8 mouse cellular contexts compared by ENCODE assay signal in the genomic region with DNA sequence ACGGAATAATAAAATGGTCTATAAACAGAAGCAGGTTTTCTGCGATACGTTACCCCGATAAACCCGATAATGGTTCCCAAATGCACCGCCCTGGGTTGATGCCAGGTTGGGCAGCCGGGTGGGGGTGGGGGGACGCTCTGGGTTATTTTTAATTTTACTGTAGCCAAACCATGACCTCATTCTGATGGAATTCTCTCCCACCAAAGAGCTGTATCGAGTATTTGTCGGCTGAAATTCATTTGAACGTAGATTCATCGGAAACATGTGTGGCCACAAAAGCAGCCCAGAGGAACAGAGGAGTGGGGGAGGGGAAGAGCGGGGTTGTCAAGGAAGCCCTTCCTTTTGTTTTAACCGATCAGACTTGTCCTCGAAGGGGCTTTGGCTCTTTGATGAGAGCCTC.
A peak's percentile ranks its signal among the peaks of the same experiment; 100 is the strongest.
DNase-seq lines count a peak whose midpoint lies in the region; TF ChIP-seq lines count a peak whose summit lies in the region.

No protein-coding gene starts in this region.

- no peaks in the 10 kb centered on the region for H3K27me3 ChIP-seq in heart, embryonic 10.5 days (ENCODE audit: insufficient read depth, poor library complexity, severe bottlenecking)

- no peaks in the 10 kb centered on the region for H3K9me3 ChIP-seq in heart, embryonic 10.5 days

- TF ChIP-seq CTCF in olfactory bulb, adult 2 months (IDR thresholded peaks at IDR 0.05; ENCODE audit: insufficient read depth, low read depth, low read length), result no peak

- 50% methylated on average over 15 of the region's 15 CpGs for WGBS in heart, embryonic 10.5 days
- 26% methylated on average over 15 of the region's 15 CpGs for WGBS in olfactory bulb, adult 2 months

- H3K4me3 ChIP-seq in heart, embryonic 10.5 days, result peak overlapping the region; percentile 8; the same call in 1 of the 2 replicates
- H3K4me3 ChIP-seq in olfactory bulb, adult 2 months (ENCODE audit: insufficient read depth, low read depth, low read length), result peak overlapping the region; percentile 10; the same call in 1 of the 2 replicates

- H3K4me1 ChIP-seq in heart, embryonic 10.5 days, result peaks cover 13% of the 10 kb centered on the region; the same call in 1 of the 2 replicates
- H3K4me1 ChIP-seq in olfactory bulb, adult 2 months (ENCODE audit: control insufficient read depth, insufficient read depth, low read length), result 0 out of 2 replicates have a peak, but pooled peaks cover 4% of the 10 kb centered on the region

- no peak for DNase-seq in heart, embryonic 10.5 days (ENCODE audit: low spot score)
- no peak for DNase-seq in heart, adult 9 months (ENCODE audit: low spot score in 2 of 2)
- DNase-seq in ZHBTc4 (ENCODE audit: low read depth, low spot score), result peak; percentile 4
- peak; percentile 85 for DNase-seq in forelimb bud, embryonic 11.5 days (ENCODE audit: low read depth, low spot score)
- peak; percentile 53 for DNase-seq in kidney, postnatal 10 days
- DNase-seq in left cerebral cortex, postnatal 36 days (ENCODE audit: low spot score in 2 of 2), result no peak
- DNase-seq in ovary, adult 18-20 months (ENCODE audit: low spot score), result no peak

- no peaks in the 10 kb centered on the region for H3K36me3 ChIP-seq in heart, embryonic 10.5 days

- H3K27ac ChIP-seq in heart, embryonic 10.5 days, result peak overlapping the region; percentile 47
- H3K27ac ChIP-seq in olfactory bulb, adult 2 months (ENCODE audit: insufficient read depth, low read depth, low read length), result no peak overlapping the region

- no peak for TF ChIP-seq POLR2A in olfactory bulb, adult 2 months (IDR thresholded peaks at IDR 0.05; ENCODE audit: insufficient read depth, low read depth, low read length)

- intact Hi-C loops in left cerebral cortex, postnatal 36 days (cut with DNase I), result no loop called here

Comparison
In these comparisons a context has a peak if more than half of its experiments do, and no peak if none do; other contexts are left out.
1. DNase-seq: peak in ZHBTc4 (single experiment), forelimb bud, embryonic 11.5 days (single experiment) and kidney, postnatal 10 days (single experiment); none in heart, embryonic 10.5 days (single experiment), heart, adult 9 months (0 of 2), left cerebral cortex, postnatal 36 days (0 of 2) and ovary, adult 18-20 months (single experiment).